Mouse (Mus musculus) neural tube, embryonic 12.5 days (tissue): ENCODE measurements around the gene Serpinc1. TPM values are rescaled to one million over a fixed set of nuclear protein-coding genes. Genes with fewer than 3 reads are reported as not detected.

ENCODE experiments used
- ATAC-seq: fragments of 200-750 bp; cut with Nextera tagmentation; 2 replicates; pipeline ENCODE4 v1.8.0; 2017; ENCODE audit warnings: low read depth, mild to moderate bottlenecking, moderate TSS enrichment, moderate library complexity; ENCODE audit not compliant: low FRiP score
- H3K27ac ChIP-seq: fragments of 300-500 bp; sonication (generic); 2 replicates; pipeline ENCODE4 v1.5.1; 2016
- H3K27me3 ChIP-seq: fragments of 300-500 bp; sonication (generic); replicated peaks from 2 replicates; pipeline ENCODE4 v1.6.1; 2016; ENCODE audit warnings: mild to moderate bottlenecking
- H3K36me3 ChIP-seq: fragments of 300-500 bp; sonication (generic); 2 replicates; pipeline ENCODE4 v1.6.1; 2016; ENCODE audit warnings: mild to moderate bottlenecking
- H3K4me1 ChIP-seq: fragments of 300-500 bp; sonication (generic); 2 replicates; pipeline ENCODE4 v1.6.1; 2016
- H3K4me2 ChIP-seq: fragments of 300-500 bp; sonication (generic); replicated peaks from 2 replicates; pipeline ENCODE4 v1.6.1; 2016; ENCODE audit warnings: mild to moderate bottlenecking
- H3K4me3 ChIP-seq: fragments of 300-500 bp; sonication (generic); 2 replicates; pipeline ENCODE4 v1.5.1; 2016
- H3K9ac ChIP-seq: fragments of 300-500 bp; sonication (generic); 2 replicates; pipeline ENCODE4 v1.6.1; 2016; ENCODE audit warnings: mild to moderate bottlenecking
- H3K9me3 ChIP-seq: fragments of 300-500 bp; sonication (generic); 2 replicates; pipeline ENCODE4 v1.6.1; 2016; ENCODE audit warnings: mild to moderate bottlenecking
- WGBS: fragments of 180-500 bp; shearing (Covaris S2); methylation state at CpG from one replicate; pipeline ENCODE4 v1.1.7; 2016; 5-methylcytosine and 5-hydroxymethylcytosine counted together
- polyA plus RNA-seq: library from polyadenylated mRNA; unstranded; fragments of >200 nt; fragmentation: Nextera tagmentation; extraction: Ambion mirVana; gene quantifications from 2 replicates; pipeline ENCODE4 v1.2.1, GENCODE M21; 2016

Serpinc1 gene
- polyA plus RNA-seq, 1 experiment from 2014 or later = 2.4 TPM

DNA sequence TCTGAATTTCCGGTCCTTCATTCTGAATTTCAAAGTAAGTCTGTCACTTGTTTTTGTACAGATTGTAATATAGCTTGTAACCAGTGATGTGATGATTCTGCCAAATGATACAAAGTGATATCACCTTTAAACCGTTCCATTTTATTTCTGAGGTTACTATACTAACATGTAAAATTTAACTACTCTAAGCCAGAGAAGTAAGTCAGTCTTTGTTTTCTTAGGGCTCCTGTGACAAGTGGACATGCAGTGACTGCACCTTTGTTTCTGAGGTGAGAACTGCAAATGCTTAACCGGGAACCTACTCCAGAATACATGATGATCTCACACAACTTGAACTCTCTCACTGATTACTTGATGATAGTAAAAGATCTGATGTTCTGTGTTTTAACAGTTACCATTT is 59.6 kb downstream of the Serpinc1 start:
- Histone ChIP-seq H3K4me2 (peak overlapping the region; percentile 72), H3K4me1 (peaks cover 18% of the 10 kb centered on the region), H3K9ac (no peak overlapping the region; the same call in 1 of the 2 replicates), H3K27me3 (no peaks in the 10 kb centered on the region), H3K4me3 (no peak overlapping the region), H3K36me3 (peaks cover 33% of the 10 kb centered on the region), H3K27ac (no peak overlapping the region), H3K9me3 (no peaks in the 10 kb centered on the region)
- ATAC-seq = no peak
- 35% methylated on average over 3 of the region's 3 CpGs for WGBS

DNA sequence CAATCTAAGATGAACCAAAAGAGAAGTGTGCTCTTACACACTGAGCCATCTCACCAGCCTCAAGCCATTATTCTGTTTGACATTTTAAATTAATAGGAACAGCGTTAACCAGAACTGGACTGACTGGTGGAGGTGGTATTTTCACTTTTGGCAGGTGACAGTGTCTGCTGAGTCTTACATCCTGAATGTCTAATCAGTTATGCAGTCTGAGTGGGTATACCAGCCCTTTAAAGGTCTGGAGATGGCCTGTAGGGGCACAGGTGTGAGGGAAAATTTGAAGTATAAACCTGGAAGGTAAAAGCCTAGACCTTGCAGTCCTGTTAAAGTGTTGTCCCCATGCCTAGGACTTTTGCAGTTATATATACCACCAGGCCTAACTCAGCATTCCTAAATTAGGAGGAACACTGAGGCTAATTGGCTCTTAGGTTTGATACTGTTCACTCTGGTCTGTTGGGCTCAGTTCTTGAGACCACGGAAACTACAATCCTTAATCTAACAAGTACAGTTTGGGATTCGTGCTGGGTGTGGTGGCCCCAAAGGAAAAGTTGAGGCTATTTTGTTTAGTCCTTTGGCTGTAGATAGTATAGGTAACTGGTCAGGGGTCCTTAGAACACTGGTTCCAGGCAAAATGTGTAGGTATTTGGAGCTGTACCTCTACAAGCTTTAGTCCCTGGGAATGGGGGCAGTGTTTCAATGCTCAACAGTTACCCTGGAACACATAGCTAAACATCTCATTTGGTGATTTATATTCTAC is 60.8 kb downstream of the Serpinc1 start:
- no peaks in the 10 kb centered on the region for H3K9me3 ChIP-seq
- peaks cover 10% of the 10 kb centered on the region for H3K4me1 ChIP-seq
- H3K9ac ChIP-seq = no peak overlapping the region
- no peak for ATAC-seq
- no peak overlapping the region for H3K4me3 ChIP-seq
- H3K36me3 ChIP-seq = peaks cover 33% of the 10 kb centered on the region
- H3K4me2 ChIP-seq = no peak overlapping the region
- H3K27me3 ChIP-seq = no peaks in the 10 kb centered on the region
- no peak overlapping the region for H3K27ac ChIP-seq
- 4% methylated on average over 3 of the region's 3 CpGs for WGBS

DNA sequence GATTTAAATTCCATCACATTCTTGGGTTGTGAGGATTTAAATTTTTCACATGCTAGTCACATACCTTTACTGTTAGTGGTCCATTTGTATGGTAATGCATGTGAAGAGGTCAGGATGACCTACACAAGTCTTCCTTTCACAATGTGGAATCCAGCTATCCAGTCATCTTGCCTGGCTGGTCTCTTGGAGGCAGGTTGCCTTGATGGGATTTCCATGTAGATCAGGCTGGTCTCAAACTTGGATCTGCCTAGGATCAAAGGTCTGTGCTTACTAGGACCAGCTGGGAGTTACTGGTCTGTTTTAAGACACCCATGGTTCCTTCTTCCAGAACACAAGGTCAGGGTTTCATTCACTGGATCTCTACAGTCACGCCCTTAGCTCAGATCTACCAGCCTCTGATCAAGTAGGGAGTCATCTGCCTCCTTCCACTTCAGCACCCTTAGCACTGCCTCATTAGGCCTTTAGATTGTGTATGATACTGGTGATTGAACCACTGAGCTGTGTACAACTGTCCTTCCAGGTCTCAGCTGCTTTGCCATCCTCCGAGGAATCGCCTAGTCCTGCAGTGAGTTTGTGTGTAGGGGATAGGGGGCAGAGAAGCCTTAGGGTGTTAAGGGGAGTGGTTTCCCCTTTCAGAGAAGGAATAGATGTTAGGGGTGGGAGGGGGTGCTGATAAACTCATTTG is 61.5 kb downstream of the Serpinc1 start:
- peaks cover 36% of the 10 kb centered on the region for H3K36me3 ChIP-seq
- H3K27ac ChIP-seq = 0 out of 2 replicates have a peak overlapping the region, but pooled peaks have one; percentile 26
- no peak overlapping the region for H3K9ac ChIP-seq
- peak; percentile 17; the same call in 1 of the 2 replicates for ATAC-seq
- 10% methylated on average over 3 of the region's 3 CpGs for WGBS
- H3K27me3 ChIP-seq = no peaks in the 10 kb centered on the region
- no peak overlapping the region for H3K4me3 ChIP-seq
- H3K9me3 ChIP-seq = no peaks in the 10 kb centered on the region
- peaks cover 10% of the 10 kb centered on the region for H3K4me1 ChIP-seq
- H3K4me2 ChIP-seq = no peak overlapping the region

DNA sequence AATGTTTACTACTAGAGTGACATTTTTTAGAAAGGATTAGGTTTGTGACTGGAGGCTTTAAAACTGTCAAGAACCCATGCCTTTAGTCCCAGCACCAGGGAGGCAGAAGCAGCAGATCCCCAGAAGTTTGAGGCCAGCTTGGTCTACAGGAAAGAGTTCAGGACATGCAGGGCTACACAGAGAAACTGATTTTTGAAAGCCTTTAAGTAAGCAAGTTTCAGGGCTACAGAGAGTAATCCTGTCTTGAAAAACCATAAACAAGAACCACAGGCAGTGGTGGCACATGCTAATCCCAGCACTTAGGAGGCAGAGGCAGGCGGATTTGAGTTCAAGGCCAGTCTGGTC is 62.0 kb downstream of the Serpinc1 start:
- no peak for ATAC-seq
- Histone ChIP-seq H3K4me1 (peaks cover 10% of the 10 kb centered on the region), H3K9ac (no peak overlapping the region), H3K4me3 (no peak overlapping the region), H3K27ac (no peak overlapping the region), H3K27me3 (no peaks in the 10 kb centered on the region), H3K4me2 (no peak overlapping the region), H3K9me3 (no peaks in the 10 kb centered on the region), H3K36me3 (peaks cover 41% of the 10 kb centered on the region)
- 69% methylated on average over 1 of the region's 1 CpGs for WGBS

DNA sequence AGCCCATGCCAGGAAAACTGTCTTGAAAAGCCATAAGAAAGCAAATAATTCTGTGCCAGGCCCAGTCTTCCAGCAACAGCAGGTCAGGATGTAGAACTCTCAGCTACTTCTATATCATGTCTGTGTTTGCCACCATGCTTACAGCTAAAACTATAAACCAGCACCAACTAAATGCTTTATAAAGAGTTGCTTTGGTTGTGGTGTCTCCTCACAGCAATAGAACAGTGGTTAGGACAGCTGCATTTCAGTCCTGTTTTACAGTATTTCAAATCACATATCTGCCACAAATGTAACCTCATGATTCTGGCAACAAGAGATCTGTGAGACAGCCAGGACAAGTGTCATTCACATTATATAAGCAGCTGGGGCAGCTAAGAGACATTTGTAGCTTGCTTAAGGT is 62.5 kb downstream of the Serpinc1 start:
- no peaks in the 10 kb centered on the region for H3K9me3 ChIP-seq
- H3K36me3 ChIP-seq = peaks cover 45% of the 10 kb centered on the region
- no peak for ATAC-seq
- H3K27me3 ChIP-seq = no peaks in the 10 kb centered on the region
- H3K4me2 ChIP-seq = no peak overlapping the region
- no peak overlapping the region for H3K9ac ChIP-seq
- peaks cover 10% of the 10 kb centered on the region for H3K4me1 ChIP-seq
- H3K4me3 ChIP-seq = no peak overlapping the region
- no peak overlapping the region for H3K27ac ChIP-seq

DNA sequence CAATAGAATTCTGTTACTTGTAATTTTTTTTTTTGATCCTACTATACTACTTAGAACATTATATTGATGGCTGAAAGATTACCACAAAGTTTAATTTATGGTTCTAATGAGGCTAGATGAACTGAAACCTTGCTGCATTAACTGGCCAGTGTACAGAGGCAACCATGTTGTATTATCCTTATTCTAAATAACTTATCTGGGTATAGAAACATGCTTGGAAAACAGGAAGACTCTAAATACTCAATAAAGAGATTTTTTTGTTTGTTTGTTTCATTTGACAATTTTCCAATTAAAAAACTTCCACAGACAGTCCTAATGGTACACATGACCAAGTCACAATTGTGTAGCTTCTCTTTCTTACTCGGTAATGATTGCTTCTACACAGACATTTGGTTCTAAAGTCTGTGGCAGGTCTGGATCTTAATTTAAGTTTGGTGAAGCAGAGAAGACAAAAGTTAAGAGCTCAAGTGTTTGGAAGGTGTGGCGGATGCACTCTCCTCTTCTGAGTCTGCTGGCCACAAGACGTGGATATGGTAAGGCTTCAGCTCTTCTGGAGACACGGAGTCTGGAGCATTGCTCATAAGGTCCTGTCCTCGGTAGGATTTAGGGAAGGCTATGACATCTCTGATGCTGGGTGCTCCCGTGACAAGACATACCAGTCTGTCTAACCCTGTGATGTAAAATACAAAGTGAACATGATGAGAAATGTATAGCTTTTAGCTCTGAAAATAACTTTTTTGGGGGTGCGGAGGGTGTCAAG is 63.1 kb downstream of the Serpinc1 start:
- Histone ChIP-seq H3K9ac (no peak overlapping the region), H3K4me3 (no peak overlapping the region), H3K4me2 (no peak overlapping the region), H3K4me1 (peaks cover 10% of the 10 kb centered on the region), H3K27me3 (no peaks in the 10 kb centered on the region), H3K9me3 (no peaks in the 10 kb centered on the region), H3K27ac (no peak overlapping the region), H3K36me3 (peaks cover 48% of the 10 kb centered on the region)
- no peak for ATAC-seq
- WGBS = 92% methylated on average over 7 of the region's 7 CpGs

DNA sequence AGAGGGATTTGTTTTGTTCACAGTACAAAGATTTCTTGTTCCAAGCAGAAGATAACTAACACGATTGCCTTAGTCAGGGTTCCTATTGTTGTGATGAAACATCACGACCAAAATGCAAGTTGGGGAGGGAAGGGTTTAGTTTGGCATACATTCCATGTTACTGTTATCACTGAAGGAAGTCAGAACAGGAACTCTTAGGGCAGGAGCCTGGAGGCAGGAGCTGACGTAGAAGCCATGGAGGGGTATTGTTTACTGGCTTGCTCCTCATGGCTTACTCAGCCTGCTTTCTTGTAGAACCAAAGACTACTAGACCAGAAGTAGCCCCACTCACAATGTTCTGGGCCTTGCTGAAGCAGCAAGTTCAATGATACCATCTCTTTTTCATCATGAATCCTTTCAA is 68.6 kb downstream of the Serpinc1 start:
- H3K4me1 ChIP-seq = no peaks in the 10 kb centered on the region
- H3K4me2 ChIP-seq = no peak overlapping the region
- no peak overlapping the region for H3K4me3 ChIP-seq
- H3K36me3 ChIP-seq = peaks cover 34% of the 10 kb centered on the region
- 86% methylated on average over 3 of the region's 3 CpGs for WGBS
- no peak for ATAC-seq
- no peak overlapping the region for H3K27ac ChIP-seq
- H3K27me3 ChIP-seq = no peaks in the 10 kb centered on the region
- H3K9ac ChIP-seq = no peak overlapping the region
- H3K9me3 ChIP-seq = no peaks in the 10 kb centered on the region

Other genes with a start within 250 kb of the Serpinc1 start
- 15.2 and 16.2 TPM in 2 replicates for gene Rabgap1l, start 185.4 kb upstream of the Serpinc1 start, polyA plus RNA-seq
- gene Rc3h1, start 72.2 kb upstream of the Serpinc1 start, polyA plus RNA-seq = 8.7 and 8.8 TPM in 2 replicates
- gene Zbtb37, start 56.3 kb downstream of the Serpinc1 start, polyA plus RNA-seq = 8.7 and 10.3 TPM in 2 replicates
- gene Dars2, start 92.1 kb downstream of the Serpinc1 start, polyA plus RNA-seq = 35.2 and 39.5 TPM in 2 replicates
- gene Cenpl, start 92.1 kb downstream of the Serpinc1 start, polyA plus RNA-seq = 23.0 and 23.7 TPM in 2 replicates
- 22.2 and 22.4 TPM in 2 replicates for gene Klhl20, start 152.9 kb downstream of the Serpinc1 start, polyA plus RNA-seq
- 5.0 and 6.4 TPM in 2 replicates for gene Ankrd45, start 164.1 kb downstream of the Serpinc1 start, polyA plus RNA-seq
- gene Tex50, start 180.7 kb downstream of the Serpinc1 start, polyA plus RNA-seq = 0.22 and 0.28 TPM in 2 replicates